Comparison of ENCODE assay signal across 8 mouse cellular contexts in the genomic region with DNA sequence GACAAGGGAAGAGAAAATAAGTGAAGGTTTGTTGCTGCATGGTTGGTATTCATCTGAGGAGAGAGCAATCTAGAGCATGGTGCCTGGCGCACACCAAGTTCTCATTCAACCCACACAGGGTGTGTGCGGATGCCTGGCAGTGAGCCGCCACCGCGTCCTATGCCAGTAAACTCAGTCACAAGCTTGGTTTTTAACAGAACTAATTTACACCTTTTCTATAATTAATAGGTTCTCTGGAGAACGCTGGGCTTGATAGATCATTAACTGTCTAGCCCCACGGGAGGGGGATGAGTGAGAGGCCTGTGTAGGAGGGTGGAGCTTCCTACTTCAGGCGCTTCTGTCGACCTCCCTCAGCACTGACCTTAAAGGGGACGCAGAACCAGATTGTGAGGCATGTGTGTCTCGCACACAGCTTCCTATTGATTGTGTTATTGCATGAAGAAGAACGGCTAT. TPM values are rescaled to one million over a fixed set of nuclear protein-coding genes. Genes with fewer than 3 reads are reported as not detected.
A peak's percentile ranks its signal among the peaks of the same experiment; 100 is the strongest.
DNase-seq lines count a peak whose midpoint lies in the region; ATAC-seq and TF ChIP-seq lines count a peak whose summit lies in the region.

No protein-coding gene starts in this region.

- no peak for TF ChIP-seq EP300 in MEL (IDR thresholded peaks at IDR 0.05; ENCODE audit: low read depth in 1 of 2, low read length in 2 of 2)
- TF ChIP-seq EP300 in liver, postnatal 0 days (IDR thresholded peaks at IDR 0.05; ENCODE audit: low read depth), result no peak

- H3K4me2 ChIP-seq in forebrain, embryonic 13.5 days, result peak overlapping the region; percentile 65
- peak overlapping the region; percentile 32 for H3K4me2 ChIP-seq in hindbrain, embryonic 11.5 days (replicated peaks; ENCODE audit: low read depth, low read length)
- H3K4me2 ChIP-seq in liver, postnatal 0 days (ENCODE audit: low read depth, low read length), result peak overlapping the region; percentile 64

- 22% methylated on average over 12 of the region's 12 CpGs for WGBS in forebrain, embryonic 13.5 days
- WGBS in hindbrain, embryonic 11.5 days, result 30% methylated on average over 12 of the region's 12 CpGs
- 29% methylated on average over 12 of the region's 12 CpGs for WGBS in liver, postnatal 0 days (ENCODE audit: insufficient replicate concordance)

- peak overlapping the region; percentile 46; the same call in 1 of the 2 replicates for H3K9ac ChIP-seq in MEL (ENCODE audit: control insufficient read depth, low read depth, low read length, poor library complexity, severe bottlenecking)
- peak overlapping the region; percentile 54 for H3K9ac ChIP-seq in forebrain, embryonic 13.5 days
- peak overlapping the region; percentile 3 for H3K9ac ChIP-seq in hindbrain, embryonic 11.5 days (ENCODE audit: low read depth, low read length)
- no peak overlapping the region for H3K9ac ChIP-seq in liver, postnatal 0 days (replicated peaks)

- no peak for TF ChIP-seq POLR2A in MEL (IDR thresholded peaks at IDR 0.05; ENCODE audit: control insufficient read depth in 1 of 2, insufficient read depth in 1 of 2, low read depth in 1 of 2, low read length in 2 of 2, poor library complexity in 1 of 2)
- TF ChIP-seq POLR2A in brain, embryonic 14.5 days (IDR thresholded peaks at IDR 0.05; ENCODE audit: borderline replicate concordance, extremely low read depth, insufficient read depth, insufficient read length, poor library complexity, severe bottlenecking), result no peak

- H3K4me1 ChIP-seq in MEL (ENCODE audit: control insufficient read depth in 1 of 2, insufficient read depth in 2 of 2, low read length in 2 of 2), result 0 out of 4 replicates have a peak, but pooled peaks cover 0 to 3% of the 10 kb centered on the region in 2 experiments
- peaks cover 8% of the 10 kb centered on the region; the same call in 1 of the 2 replicates for H3K4me1 ChIP-seq in forebrain, embryonic 13.5 days
- H3K4me1 ChIP-seq in hindbrain, embryonic 11.5 days (replicated peaks; ENCODE audit: control insufficient read depth, insufficient read depth, low read length), result no peaks in the 10 kb centered on the region
- H3K4me1 ChIP-seq in liver, postnatal 0 days (ENCODE audit: insufficient read depth), result no peaks in the 10 kb centered on the region

- DNase-seq in MEL (ENCODE audit: low read depth, low spot score), result peak; percentile 41
- DNase-seq in brain, embryonic 14.5 days (ENCODE audit: low read depth), result peak; percentile 92
- DNase-seq in hindbrain, embryonic 11.5 days (ENCODE audit: low spot score), result peak; percentile 61
- DNase-seq in layer of hippocampus, adult 9-10 months (ENCODE audit: low spot score), result peak; percentile 58
- peak; percentile 30 for DNase-seq in liver, postnatal 0 days
- peak; percentile 62 for DNase-seq in retina, embryonic 14.5 days (ENCODE audit: low spot score)
- DNase-seq in adipocyte (ENCODE audit: low spot score), result no peak

- no peaks in the 10 kb centered on the region for H3K79me2 ChIP-seq in MEL (ENCODE audit: control insufficient read depth, insufficient read depth, low read length, poor library complexity)

- TF ChIP-seq RAD21 in MEL (IDR thresholded peaks at IDR 0.05; ENCODE audit: low read depth, low read length), result no peak

- ATAC-seq in forebrain, embryonic 13.5 days, result peak; percentile 94
- peak; percentile 90 for ATAC-seq in hindbrain, embryonic 11.5 days (ENCODE audit: low FRiP score)
- ATAC-seq in liver, postnatal 0 days, result peak; percentile 85

- H3K9me3 ChIP-seq in MEL (replicated peaks; ENCODE audit: insufficient read depth, low read length), result no peaks in the 10 kb centered on the region
- no peaks in the 10 kb centered on the region for H3K9me3 ChIP-seq in forebrain, embryonic 13.5 days (replicated peaks)
- no peaks in the 10 kb centered on the region for H3K9me3 ChIP-seq in hindbrain, embryonic 11.5 days (ENCODE audit: control insufficient read depth, low read length)
- no peaks in the 10 kb centered on the region for H3K9me3 ChIP-seq in liver, postnatal 0 days (ENCODE audit: low read length)

- no peaks in the 10 kb centered on the region for H3K27me3 ChIP-seq in MEL (ENCODE audit: control insufficient read depth in 1 of 2, insufficient read depth in 2 of 2, low read length in 2 of 2)
- no peaks in the 10 kb centered on the region for H3K27me3 ChIP-seq in forebrain, embryonic 13.5 days
- H3K27me3 ChIP-seq in hindbrain, embryonic 11.5 days (ENCODE audit: control insufficient read depth, insufficient read depth, low read length), result no peaks in the 10 kb centered on the region
- no peaks in the 10 kb centered on the region for H3K27me3 ChIP-seq in liver, postnatal 0 days (ENCODE audit: insufficient read depth, low read length)

- no peaks in the 10 kb centered on the region for H3K36me3 ChIP-seq in MEL (ENCODE audit: control insufficient read depth in 1 of 2, insufficient read depth in 2 of 2, low read length in 2 of 2)
- H3K36me3 ChIP-seq in forebrain, embryonic 13.5 days (ENCODE audit: poor library complexity, severe bottlenecking), result no peaks in the 10 kb centered on the region
- H3K36me3 ChIP-seq in hindbrain, embryonic 11.5 days (ENCODE audit: control insufficient read depth, insufficient read depth, low read length), result no peaks in the 10 kb centered on the region
- H3K36me3 ChIP-seq in liver, postnatal 0 days (replicated peaks; ENCODE audit: insufficient read depth, low read length), result no peaks in the 10 kb centered on the region

- H3K27ac ChIP-seq in MEL (ENCODE audit: control insufficient read depth, low read depth, low read length), result no peak overlapping the region
- peak overlapping the region; percentile 51; the same call in 1 of the 2 replicates for H3K27ac ChIP-seq in forebrain, embryonic 13.5 days
- H3K27ac ChIP-seq in hindbrain, embryonic 11.5 days (ENCODE audit: low read depth, low read length), result no peak overlapping the region
- H3K27ac ChIP-seq in liver, postnatal 0 days (ENCODE audit: low read depth), result no peak overlapping the region

- H3K4me3 ChIP-seq in MEL (ENCODE audit: control insufficient read depth in 1 of 2, insufficient read depth in 1 of 2, low read depth in 2 of 2, low read length in 2 of 2), result peak overlapping the region; percentile 39 to 63
- H3K4me3 ChIP-seq in forebrain, embryonic 13.5 days, result peak overlapping the region; percentile 40
- peak overlapping the region; percentile 21 for H3K4me3 ChIP-seq in hindbrain, embryonic 11.5 days (ENCODE audit: low read depth, low read length)
- H3K4me3 ChIP-seq in liver, postnatal 0 days (ENCODE audit: low read depth, low read length), result peak overlapping the region; percentile 31

- TF ChIP-seq CTCF in MEL (IDR thresholded peaks at IDR 0.05 in 2 of 3, conservative IDR thresholded peaks at IDR 0.05 in 1 of 3; ENCODE audit: control insufficient read depth in 1 of 3, insufficient read depth in 1 of 3, low read depth in 2 of 3, low read length in 3 of 3, poor library complexity in 1 of 3, severe bottlenecking in 1 of 3), result no peak
- no peak for TF ChIP-seq CTCF in brain, embryonic 14.5 days (IDR thresholded peaks at IDR 0.05; ENCODE audit: borderline replicate concordance, extremely low read depth, insufficient read depth, insufficient read length)
- TF ChIP-seq CTCF in liver, postnatal 0 days (IDR thresholded peaks at IDR 0.05; ENCODE audit: low read depth), result no peak

TF ChIP-seq in MEL, 35 proteins besides CTCF, POLR2A, EP300 and RAD21:
- TF ChIP-seq GABPA (IDR thresholded peaks at IDR 0.05; ENCODE audit: low read depth, low read length) (no peak), USF2 (IDR thresholded peaks at IDR 0.05; ENCODE audit: borderline replicate concordance in 1 of 2, insufficient read depth in 1 of 2, low read depth in 1 of 2, low read length in 2 of 2) (no peak), ETS1 (IDR thresholded peaks at IDR 0.05; ENCODE audit: low read depth, low read length) (no peak), GATA1 (IDR thresholded peaks at IDR 0.05; ENCODE audit: low read depth, low read length) (no peak), KAT2A (conservative IDR thresholded peaks at IDR 0.05; ENCODE audit: low read depth, low read length) (no peak), MAX (IDR thresholded peaks at IDR 0.05; ENCODE audit: low read length) (no peak), JUND (IDR thresholded peaks at IDR 0.05; ENCODE audit: low read depth, low read length) (no peak), ZMIZ1 (IDR thresholded peaks at IDR 0.05; ENCODE audit: low read depth, low read length) (no peak), NRF1 (IDR thresholded peaks at IDR 0.05; ENCODE audit: insufficient read depth, low read depth, low read length, poor library complexity, severe bottlenecking) (no peak), CHD2 (IDR thresholded peaks at IDR 0.05; ENCODE audit: low read length) (no peak), HCFC1 (IDR thresholded peaks at IDR 0.05; ENCODE audit: low read depth, low read length) (no peak), SIN3A (IDR thresholded peaks at IDR 0.05; ENCODE audit: low read length) (no peak), POLR2AphosphoS2 (IDR thresholded peaks at IDR 0.05; ENCODE audit: low read length) (no peak), ZKSCAN1 (IDR thresholded peaks at IDR 0.05; ENCODE audit: low read depth, low read length) (no peak), MYC (IDR thresholded peaks at IDR 0.05; ENCODE audit: low read depth, low read length) (no peak), CHD1 (IDR thresholded peaks at IDR 0.05; ENCODE audit: low read depth, low read length) (no peak), UBTF (IDR thresholded peaks at IDR 0.05; ENCODE audit: borderline replicate concordance, insufficient read depth, low read depth, low read length) (no peak), MXI1 (IDR thresholded peaks at IDR 0.05; ENCODE audit: low read depth, low read length) (no peak), TCF12 (IDR thresholded peaks at IDR 0.05; ENCODE audit: low read depth, low read length) (no peak)

RNA-seq across cellular contexts. Expression of a gene that starts 59.7 kb away (rescaled TPM):
- total RNA-seq in MEL (2012; rRNA removed), result not detected in 2 replicates
- not detected for polyA plus RNA-seq in MEL (2012; ENCODE audit: insufficient read depth in 1 of 2, insufficient read length in 2 of 2, low read depth in 1 of 2, low replicate concordance in 2 of 2, missing spikeins in 1 of 2)
- 0.82 and 2.9 TPM in 2 replicates for polyA plus RNA-seq in brain, embryonic 14.5 days (2012; rRNA removed)
- polyA plus RNA-seq in forebrain, embryonic 13.5 days (2015; fragmentation: Nextera tagmentation; extraction: Ambion mirVana), result 1.9 and 2.1 TPM in 2 replicates
- 3.2 and 3.8 TPM in 2 replicates for polyA plus RNA-seq in hindbrain, embryonic 11.5 days (2014; fragmentation: Nextera tagmentation; extraction: Ambion mirVana)
- 1.2 and 1.5 TPM in 2 replicates for polyA plus RNA-seq in liver, postnatal 0 days (2015; fragmentation: Nextera tagmentation; extraction: Ambion mirVana)
